Mouse (Mus musculus): Measurements from ENCODE around the gene Tdo2. TPM values are rescaled to one million over a fixed set of nuclear protein-coding genes. Genes with fewer than 3 reads are reported as not detected.

The Tdo2 gene
- total and polyA plus RNA-seq, 2 experiments from 2014 or later: 0.40 TPM; not detected in 1

DNA sequence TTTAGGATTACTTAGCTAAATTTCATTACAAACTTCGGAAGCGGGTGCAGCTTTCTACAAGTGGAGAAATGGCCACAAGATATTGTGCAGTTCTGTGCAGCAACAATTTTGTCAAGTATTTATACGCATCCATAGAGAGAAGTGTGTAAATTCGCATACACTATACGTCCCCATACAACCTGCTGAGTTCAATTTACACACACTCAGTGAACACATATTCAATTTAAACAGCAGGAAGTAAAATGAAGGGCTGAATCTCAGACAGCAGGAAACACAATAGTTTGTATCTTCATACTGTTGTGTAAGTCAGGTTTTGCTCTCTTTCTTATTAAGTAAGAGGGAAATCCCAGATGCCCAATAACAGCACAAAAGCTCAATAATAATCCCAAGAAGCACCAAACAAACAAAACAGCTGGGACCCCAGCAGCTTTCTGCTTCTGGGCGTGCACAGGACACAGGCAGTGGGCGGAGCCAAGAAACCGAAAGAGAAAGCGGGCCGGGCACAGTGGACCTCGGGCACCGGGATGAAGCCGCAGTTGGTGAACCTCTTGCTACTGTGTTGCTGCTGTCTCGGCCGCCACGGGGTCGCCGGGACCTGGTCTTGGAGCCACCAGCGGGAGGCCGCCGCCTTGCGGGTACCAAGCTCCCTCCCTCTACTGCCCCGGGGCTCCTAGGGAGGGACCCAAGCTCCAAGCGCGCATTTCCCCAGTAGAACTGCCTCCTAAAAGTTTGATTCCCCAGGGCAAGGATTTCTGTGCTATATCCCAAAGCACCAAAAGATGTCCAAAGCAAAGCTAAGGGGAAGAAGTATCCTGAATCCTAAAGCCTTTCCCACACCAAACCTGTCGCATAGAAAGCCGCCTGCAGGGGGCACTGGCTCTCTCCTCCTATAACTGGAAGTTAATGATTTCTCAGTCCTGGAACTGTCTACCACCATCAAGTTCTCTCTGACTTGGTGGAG lies 43.6 kb downstream of the Tdo2 start, which contains the start of gene Ctso:
TSS of gene Ctso (plus strand) at position 461 of the 961 bp plus-strand sequence.
- no peaks in the 10 kb centered on the region for H3K36me3 ChIP-seq (ENCODE audit: insufficient read depth, low read length)
- TF ChIP-seq CTCF (IDR thresholded peaks at IDR 0.05; ENCODE audit: low read depth): peak; percentile 83
- peak within 1 kb of the TSS; percentile 76 for H3K4me3 ChIP-seq (ENCODE audit: low read length)
- peak within 1 kb of the TSS; percentile 66 for H3K4me2 ChIP-seq (ENCODE audit: low read depth, low read length)
- WGBS: 6% methylated on average over 27 of the region's 27 CpGs
- H3K4me1 ChIP-seq (ENCODE audit: insufficient read depth, low read length): 0 out of 2 replicates have a peak, but pooled peaks cover 3% of the 10 kb centered on the region
- peak within 1 kb of the TSS; percentile 92 for H3K27ac ChIP-seq
- ATAC-seq: peak; percentile 92
- peak within 1 kb of the TSS; percentile 79 for H3K9ac ChIP-seq (replicated peaks; ENCODE audit: low read length)
- H3K9me3 ChIP-seq (ENCODE audit: low read length): no peaks in the 10 kb centered on the region
- no peaks in the 10 kb centered on the region for H3K27me3 ChIP-seq (ENCODE audit: insufficient read depth, low read length)
- DNase-seq (ENCODE audit: low spot score): peak; percentile 92

DNA sequence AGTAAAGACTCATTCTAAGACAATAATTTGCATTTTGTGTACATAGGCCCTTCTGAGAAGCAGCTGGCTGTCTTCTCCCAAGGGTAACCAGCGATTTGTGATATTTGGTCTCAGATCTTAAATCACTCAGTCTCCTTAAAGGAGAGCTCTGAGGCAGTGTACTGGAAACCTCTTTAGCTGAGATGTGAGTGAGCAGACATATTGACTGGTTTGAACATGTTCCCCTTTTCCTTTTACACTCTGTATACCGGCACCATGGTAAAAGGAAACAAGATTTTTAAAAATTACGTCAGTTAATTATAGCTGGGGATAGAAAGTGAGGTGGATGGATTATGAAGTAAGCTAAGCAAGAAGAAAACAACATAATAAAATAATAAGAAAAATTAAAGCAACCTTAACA lies 44.3 kb downstream of the Tdo2 start:
- Histone ChIP-seq H3K36me3 (ENCODE audit: insufficient read depth, low read length) (no peaks in the 10 kb centered on the region), H3K9me3 (ENCODE audit: low read length) (no peaks in the 10 kb centered on the region), H3K4me1 (ENCODE audit: insufficient read depth, low read length) (0 out of 2 replicates have a peak, but pooled peaks cover 3% of the 10 kb centered on the region), H3K27ac (no peak overlapping the region), H3K4me3 (ENCODE audit: low read length) (no peak overlapping the region), H3K27me3 (ENCODE audit: insufficient read depth, low read length) (no peaks in the 10 kb centered on the region), H3K9ac (replicated peaks; ENCODE audit: low read length) (no peak overlapping the region), H3K4me2 (ENCODE audit: low read depth, low read length) (peak overlapping the region; percentile 66; the same call in 1 of the 2 replicates)
- WGBS: 45% methylated on average over 3 of the region's 3 CpGs
- ATAC-seq: no peak
- TF ChIP-seq CTCF (IDR thresholded peaks at IDR 0.05; ENCODE audit: low read depth): no peak
- no peak for DNase-seq (ENCODE audit: low spot score)

DNA sequence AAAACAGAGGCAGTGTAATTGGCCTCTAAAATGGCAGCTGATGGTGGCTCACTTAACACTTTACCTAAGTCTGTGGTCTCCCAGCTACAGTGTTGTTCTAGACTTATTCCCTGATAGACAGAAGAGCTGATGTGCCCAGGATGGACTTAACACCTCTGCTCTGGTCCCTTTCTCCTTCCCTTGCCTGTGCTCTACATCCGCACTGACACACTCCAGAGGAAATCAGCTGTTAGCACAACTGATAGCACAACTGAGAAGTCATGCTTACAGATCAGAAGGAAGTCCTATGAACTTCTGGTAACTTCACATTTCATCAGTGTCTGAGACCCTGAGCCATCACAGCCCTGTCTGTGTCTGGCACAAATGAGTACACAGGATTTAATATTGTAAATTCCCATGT lies 46.9 kb downstream of the Tdo2 start:
- Histone ChIP-seq H3K9me3 (ENCODE audit: low read length) (no peaks in the 10 kb centered on the region), H3K4me2 (ENCODE audit: low read depth, low read length) (no peak overlapping the region), H3K4me1 (ENCODE audit: insufficient read depth, low read length) (0 out of 2 replicates have a peak, but pooled peaks cover 3% of the 10 kb centered on the region), H3K9ac (replicated peaks; ENCODE audit: low read length) (no peak overlapping the region), H3K27me3 (ENCODE audit: insufficient read depth, low read length) (no peaks in the 10 kb centered on the region), H3K27ac (no peak overlapping the region), H3K36me3 (ENCODE audit: insufficient read depth, low read length) (no peaks in the 10 kb centered on the region), H3K4me3 (ENCODE audit: low read length) (no peak overlapping the region)
- 100% methylated on average over 1 of the region's 1 CpGs for WGBS
- TF ChIP-seq CTCF (IDR thresholded peaks at IDR 0.05; ENCODE audit: low read depth): no peak
- DNase-seq (ENCODE audit: low spot score) (no peak), ATAC-seq (no peak)

DNA sequence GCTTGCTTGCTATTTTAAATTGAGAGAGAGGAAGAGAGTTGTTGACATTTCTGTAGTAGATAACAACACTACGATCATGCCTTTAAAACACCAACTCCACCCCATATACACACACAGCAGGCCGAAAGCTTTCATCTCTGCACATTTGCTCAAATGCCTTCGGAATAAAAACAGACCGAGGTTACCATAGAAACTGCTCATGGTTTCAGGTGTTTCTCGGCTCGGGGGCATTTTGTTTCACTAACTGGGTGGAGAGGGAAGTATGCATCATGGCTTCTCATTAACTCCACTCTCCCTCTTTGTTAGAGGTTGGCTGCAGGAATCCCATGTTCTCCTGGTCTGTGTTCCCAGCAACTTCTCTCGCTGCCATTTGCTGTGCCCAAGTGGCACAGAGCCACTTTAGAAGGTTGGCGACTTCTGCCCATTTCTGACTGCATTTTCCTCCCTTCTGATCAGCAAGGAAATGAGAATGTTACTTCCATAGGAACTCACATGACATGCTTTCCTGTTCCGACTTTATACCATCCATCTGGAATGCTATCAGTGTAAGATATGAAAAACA lies 49.2 kb downstream of the Tdo2 start:
- ATAC-seq (no peak), DNase-seq (ENCODE audit: low spot score) (peak; percentile 37)
- Histone ChIP-seq H3K9me3 (ENCODE audit: low read length) (no peaks in the 10 kb centered on the region), H3K27me3 (ENCODE audit: insufficient read depth, low read length) (no peaks in the 10 kb centered on the region), H3K27ac (no peak overlapping the region), H3K4me3 (ENCODE audit: low read length) (no peak overlapping the region), H3K9ac (replicated peaks; ENCODE audit: low read length) (no peak overlapping the region), H3K4me1 (ENCODE audit: insufficient read depth, low read length) (no peaks in the 10 kb centered on the region), H3K4me2 (ENCODE audit: low read depth, low read length) (no peak overlapping the region), H3K36me3 (ENCODE audit: insufficient read depth, low read length) (no peaks in the 10 kb centered on the region)
- WGBS: 43% methylated on average over 9 of the region's 9 CpGs
- no peak for TF ChIP-seq CTCF (IDR thresholded peaks at IDR 0.05; ENCODE audit: low read depth)

DNA sequence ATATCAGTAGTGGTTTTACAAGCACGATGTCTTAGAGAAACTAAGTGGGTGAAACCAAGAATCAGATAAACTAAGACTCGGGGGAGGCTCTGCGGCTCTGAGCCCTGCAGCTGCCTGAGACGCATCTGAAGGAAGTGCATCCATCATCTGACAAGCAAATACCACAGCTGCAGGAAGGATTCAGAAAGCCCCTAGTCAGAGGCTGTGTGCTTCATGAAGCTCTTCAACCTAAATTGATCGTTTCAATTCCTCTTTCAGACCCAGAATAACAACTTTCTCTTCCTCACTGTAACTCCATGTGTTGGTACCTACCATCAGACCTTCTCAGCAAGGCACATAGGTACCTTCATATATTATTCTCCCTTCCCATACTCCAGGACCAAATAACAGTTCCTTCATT lies 50.1 kb downstream of the Tdo2 start:
- no peak for TF ChIP-seq CTCF (IDR thresholded peaks at IDR 0.05; ENCODE audit: low read depth)
- Histone ChIP-seq H3K9me3 (ENCODE audit: low read length) (no peaks in the 10 kb centered on the region), H3K27me3 (ENCODE audit: insufficient read depth, low read length) (no peaks in the 10 kb centered on the region), H3K4me1 (ENCODE audit: insufficient read depth, low read length) (no peaks in the 10 kb centered on the region), H3K9ac (replicated peaks; ENCODE audit: low read length) (no peak overlapping the region), H3K36me3 (ENCODE audit: insufficient read depth, low read length) (no peaks in the 10 kb centered on the region), H3K4me2 (ENCODE audit: low read depth, low read length) (no peak overlapping the region), H3K4me3 (ENCODE audit: low read length) (no peak overlapping the region), H3K27ac (no peak overlapping the region)
- no peak for ATAC-seq
- 54% methylated on average over 5 of the region's 5 CpGs for WGBS
- DNase-seq (ENCODE audit: low spot score): no peak

DNA sequence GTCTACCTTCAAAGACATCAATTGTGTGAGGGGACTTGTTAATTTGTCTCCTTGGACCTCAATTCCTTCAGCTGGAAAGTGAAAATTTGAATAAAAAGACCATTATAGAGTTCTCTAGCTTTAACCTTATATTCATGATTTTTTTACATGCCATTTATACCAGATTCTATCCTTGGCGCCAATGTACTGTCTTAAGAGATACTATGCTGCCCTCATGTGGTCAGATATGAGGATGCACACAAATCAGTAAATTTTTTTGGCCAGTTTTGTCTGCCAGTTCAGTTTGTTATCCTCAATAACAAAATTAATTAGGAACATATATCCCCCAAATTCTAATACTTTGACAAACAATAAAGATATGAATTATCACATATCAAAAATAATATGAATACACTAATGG lies 51.1 kb downstream of the Tdo2 start:
- Histone ChIP-seq H3K4me3 (ENCODE audit: low read length) (no peak overlapping the region), H3K36me3 (ENCODE audit: insufficient read depth, low read length) (no peaks in the 10 kb centered on the region), H3K4me2 (ENCODE audit: low read depth, low read length) (no peak overlapping the region), H3K27ac (no peak overlapping the region), H3K27me3 (ENCODE audit: insufficient read depth, low read length) (no peaks in the 10 kb centered on the region), H3K9ac (replicated peaks; ENCODE audit: low read length) (no peak overlapping the region), H3K9me3 (ENCODE audit: low read length) (no peaks in the 10 kb centered on the region), H3K4me1 (ENCODE audit: insufficient read depth, low read length) (no peaks in the 10 kb centered on the region)
- 2% methylated on average over 1 of the region's 1 CpGs for WGBS
- peak; percentile 81 for TF ChIP-seq CTCF (IDR thresholded peaks at IDR 0.05; ENCODE audit: low read depth)
- peak; percentile 90 for DNase-seq (ENCODE audit: low spot score)
- no peak for ATAC-seq
